Mouse (Mus musculus) neural tube, embryonic 14.5 days (tissue): ENCODE data around the gene Rab26. TPM values are rescaled to one million over a fixed set of nuclear protein-coding genes. Genes with fewer than 3 reads are reported as not detected.
A peak's percentile ranks its signal among the peaks of the same experiment; 100 is the strongest.

Experiments used
- ATAC-seq: fragments of 200-750 bp; cut with Nextera tagmentation; 2 replicates; pipeline ENCODE4 v1.8.0; 2017; ENCODE audit warnings: low read depth, mild to moderate bottlenecking, moderate TSS enrichment, moderate library complexity
- H3K27ac ChIP-seq: fragments of 300-500 bp; sonication (generic); 2 replicates; pipeline ENCODE4 v1.5.1; 2014; ENCODE audit warnings: low read depth, mild to moderate bottlenecking, control low read depth, low read length, moderate library complexity, mixed read lengths
- H3K27me3 ChIP-seq: fragments of 300-500 bp; sonication (generic); 2 replicates; pipeline ENCODE4 v1.6.1; 2014; ENCODE audit warnings: low read length; ENCODE audit not compliant: control insufficient read depth, insufficient read depth
- H3K36me3 ChIP-seq: fragments of 300-500 bp; sonication (generic); 2 replicates; pipeline ENCODE4 v1.6.1; 2014; ENCODE audit warnings: low read length, mixed read lengths; ENCODE audit not compliant: control insufficient read depth, insufficient read depth
- H3K4me1 ChIP-seq: fragments of 300-500 bp; sonication (generic); 2 replicates; pipeline ENCODE4 v1.6.1; 2014; ENCODE audit warnings: low read length; ENCODE audit not compliant: control insufficient read depth, insufficient read depth
- H3K4me2 ChIP-seq: fragments of 300-500 bp; sonication (generic); 2 replicates; pipeline ENCODE4 v1.6.1; 2014; ENCODE audit warnings: mild to moderate bottlenecking, low read depth, low read length, control low read depth
- H3K4me3 ChIP-seq: fragments of 300-500 bp; sonication (generic); 2 replicates; pipeline ENCODE4 v1.5.1; 2014; ENCODE audit warnings: low read depth, low read length, control low read depth, mixed read lengths
- H3K9ac ChIP-seq: fragments of 300-500 bp; sonication (generic); replicated peaks from 2 replicates; pipeline ENCODE4 v1.6.1; 2014; ENCODE audit warnings: low read depth, mild to moderate bottlenecking, control low read depth, low read length, mixed read lengths
- H3K9me3 ChIP-seq: fragments of 300-500 bp; sonication (generic); 2 replicates; pipeline ENCODE4 v1.6.1; 2016; ENCODE audit warnings: low read length; ENCODE audit not compliant: control insufficient read depth
- WGBS: fragments of 180-500 bp; shearing (Covaris S2); extraction: QIAGEN DNeasy Blood & Tissue Kit; methylation state at CpG from one replicate; pipeline ENCODE4 v1.1.7; 2014; 5-methylcytosine and 5-hydroxymethylcytosine counted together
- polyA plus RNA-seq: library from polyadenylated mRNA; unstranded; fragments of >200 nt; fragmentation: Nextera tagmentation; extraction: Ambion mirVana; gene quantifications from 2 replicates; pipeline ENCODE4 v1.2.1, GENCODE M21; 2014

Gene Rab26
- polyA plus RNA-seq, 1 experiment from 2014 or later, result 5.7 TPM

- peak; percentile 28; the same call in 1 of the 2 replicates for ATAC-seq
- Histone ChIP-seq H3K4me2 (no peak overlapping the region), H3K4me1 (0 out of 2 replicates have a peak, but pooled peaks cover 6% of the 10 kb centered on the region), H3K27me3 (no peaks in the 10 kb centered on the region), H3K9me3 (no peaks in the 10 kb centered on the region), H3K27ac (no peak overlapping the region), H3K9ac (no peak overlapping the region), H3K4me3 (no peak overlapping the region), H3K36me3 (peaks cover 73% of the 10 kb centered on the region)
- 35% methylated on average over 29 of the region's 36 CpGs for WGBS
These were observed 27.5 kb downstream of the Rab26 start for GRCm38 (mm10) chr17:24506332-24507070.

GRCm38 (mm10) chr17:24505286-24505955 is 28.6 kb downstream of the Rab26 start:
- Histone ChIP-seq H3K9me3 (no peaks in the 10 kb centered on the region), H3K4me3 (no peak overlapping the region), H3K27me3 (no peaks in the 10 kb centered on the region), H3K9ac (no peak overlapping the region), H3K4me2 (no peak overlapping the region), H3K27ac (no peak overlapping the region), H3K36me3 (peaks cover 77% of the 10 kb centered on the region), H3K4me1 (0 out of 2 replicates have a peak, but pooled peaks cover 6% of the 10 kb centered on the region)
- 88% methylated on average over 30 of the region's 30 CpGs for WGBS
- ATAC-seq, result no peak

GRCm38 (mm10) chr17:24504085-24504484 is 29.9 kb downstream of the Rab26 start:
- Histone ChIP-seq H3K4me1 (0 out of 2 replicates have a peak, but pooled peaks cover 6% of the 10 kb centered on the region), H3K27ac (no peak overlapping the region), H3K36me3 (peaks cover 74% of the 10 kb centered on the region), H3K4me3 (no peak overlapping the region), H3K27me3 (no peaks in the 10 kb centered on the region), H3K9ac (no peak overlapping the region), H3K9me3 (no peaks in the 10 kb centered on the region), H3K4me2 (no peak overlapping the region)
- WGBS, result 91% methylated on average over 10 of the region's 10 CpGs
- ATAC-seq, result no peak

GRCm38 (mm10) chr17:24502208-24502607 is 31.8 kb downstream of the Rab26 start:
- no peak overlapping the region for H3K27ac ChIP-seq
- no peak overlapping the region for H3K9ac ChIP-seq

GRCm38 (mm10) chr17:24496026-24496425 is 38.0 kb downstream of the Rab26 start:
- Histone ChIP-seq H3K27ac (no peak overlapping the region), H3K4me3 (no peak overlapping the region), H3K4me1 (0 out of 2 replicates have a peak, but pooled peaks cover 1% of the 10 kb centered on the region), H3K9me3 (no peaks in the 10 kb centered on the region), H3K27me3 (no peaks in the 10 kb centered on the region), H3K4me2 (no peak overlapping the region), H3K9ac (no peak overlapping the region), H3K36me3 (peaks cover 42% of the 10 kb centered on the region)
- WGBS, result 90% methylated on average over 1 of the region's 1 CpGs
- ATAC-seq, result no peak

More at GRCm38 (mm10) chr17:24502208-24502607, 31.8 kb downstream of the Rab26 start:
- H3K4me3 ChIP-seq, result no peak overlapping the region
- WGBS, result 43% methylated on average over 11 of the region's 11 CpGs
- no peak for ATAC-seq
- 0 out of 2 replicates have a peak, but pooled peaks cover 6% of the 10 kb centered on the region for H3K4me1 ChIP-seq
- H3K27me3 ChIP-seq, result no peaks in the 10 kb centered on the region
- no peak overlapping the region for H3K4me2 ChIP-seq
- H3K36me3 ChIP-seq, result peaks cover 73% of the 10 kb centered on the region
- no peaks in the 10 kb centered on the region for H3K9me3 ChIP-seq

- Histone ChIP-seq H3K27ac (no peak overlapping the region), H3K36me3 (peaks cover 39% of the 10 kb centered on the region), H3K9ac (no peak overlapping the region), H3K4me3 (no peak overlapping the region), H3K27me3 (no peaks in the 10 kb centered on the region), H3K9me3 (no peaks in the 10 kb centered on the region), H3K4me1 (peaks cover 4% of the 10 kb centered on the region; the same call in 1 of the 2 replicates), H3K4me2 (no peak overlapping the region)
- no peak for ATAC-seq
- WGBS, result 73% methylated on average over 3 of the region's 3 CpGs
These were observed 38.6 kb downstream of the Rab26 start for GRCm38 (mm10) chr17:24495443-24495842.

GRCm38 (mm10) chr17:24494627-24495335 is 39.2 kb downstream of the Rab26 start:
- Histone ChIP-seq H3K4me3 (no peak overlapping the region), H3K4me1 (peaks cover 10% of the 10 kb centered on the region), H3K9me3 (no peaks in the 10 kb centered on the region), H3K27ac (no peak overlapping the region), H3K27me3 (no peaks in the 10 kb centered on the region), H3K36me3 (peaks cover 36% of the 10 kb centered on the region), H3K9ac (no peak overlapping the region), H3K4me2 (no peak overlapping the region)
- ATAC-seq, result no peak
- 43% methylated on average over 2 of the region's 2 CpGs for WGBS

- H3K27me3 ChIP-seq, result no peaks in the 10 kb centered on the region
- H3K9ac ChIP-seq, result peak overlapping the region; percentile 84; the same call in 1 of the 2 replicates
- H3K27ac ChIP-seq, result no peak overlapping the region
- H3K4me3 ChIP-seq, result peak overlapping the region; percentile 70; the same call in 1 of the 2 replicates
- no peaks in the 10 kb centered on the region for H3K36me3 ChIP-seq
- ATAC-seq, result no peak
- H3K4me1 ChIP-seq, result peaks cover 26% of the 10 kb centered on the region
- peak overlapping the region; percentile 69 for H3K4me2 ChIP-seq
- no peaks in the 10 kb centered on the region for H3K9me3 ChIP-seq
- 70% methylated on average over 4 of the region's 4 CpGs for WGBS
These were observed 43.6 kb downstream of the Rab26 start for GRCm38 (mm10) chr17:24490399-24490798.
